Mouse (Mus musculus): ENCODE data around the gene Gm42688.

- TF ChIP-seq CTCF (IDR thresholded peaks at IDR 0.05) (no peak), EP300 (IDR thresholded peaks at IDR 0.05) (no peak)
Measured at GRCm38 (mm10) chr6:83121863-83122710, 20.7 kb downstream of the Gm42688 start.
